10 mouse cellular contexts compared by ENCODE assay signal in genomic region chr4:35884946-35885460, GRCm38 (mm10).
DNase-seq lines count a peak whose midpoint lies in the region; ATAC-seq and TF ChIP-seq lines count a peak whose summit lies in the region.
"Had no signal": no experiment of that assay in that cellular context is flagged by ENCODE, and none has a peak within 500 bp of the region (broad histone marks: within the 10 kb centered on the region; RNA-seq: fewer than 3 reads in every experiment).

No protein-coding gene starts in this region.

- 0 out of 2 replicates have a peak, but pooled peaks cover 1% of the 10 kb centered on the region for H3K4me1 ChIP-seq in forebrain, embryonic 11.5 days (replicated peaks; ENCODE audit: control insufficient read depth, insufficient read depth, low read length)
- peaks cover 17% of the 10 kb centered on the region for H3K4me1 ChIP-seq in forebrain, embryonic 12.5 days
- no peaks in the 10 kb centered on the region for H3K4me1 ChIP-seq in lung, postnatal 0 days (ENCODE audit: insufficient read depth, low read depth, low read length)
- no peaks in the 10 kb centered on the region for H3K4me1 ChIP-seq in limb, embryonic 14.5 days (ENCODE audit: control insufficient read depth, insufficient read depth, low read length)
- no peaks in the 10 kb centered on the region for H3K4me1 ChIP-seq in heart, embryonic 11.5 days (ENCODE audit: control insufficient read depth, insufficient read depth, low read length)
- H3K4me1 ChIP-seq: embryonic facial prominence, embryonic 12.5 days had no signal

- no peaks in the 10 kb centered on the region for H3K27me3 ChIP-seq in forebrain, embryonic 11.5 days (ENCODE audit: control insufficient read depth, insufficient read depth, low read length)
- H3K27me3 ChIP-seq in forebrain, embryonic 12.5 days: no peaks in the 10 kb centered on the region
- no peaks in the 10 kb centered on the region for H3K27me3 ChIP-seq in lung, postnatal 0 days (replicated peaks; ENCODE audit: insufficient read depth, low read length)
- no peaks in the 10 kb centered on the region for H3K27me3 ChIP-seq in limb, embryonic 14.5 days (ENCODE audit: control insufficient read depth, insufficient read depth, low read length)
- no peaks in the 10 kb centered on the region for H3K27me3 ChIP-seq in heart, embryonic 11.5 days (ENCODE audit: control insufficient read depth, insufficient read depth, low read length)
- H3K27me3 ChIP-seq: embryonic facial prominence, embryonic 12.5 days had no signal

- no peak for TF ChIP-seq EP300 in lung, postnatal 0 days (IDR thresholded peaks at IDR 0.05)

- no peak overlapping the region for H3K9ac ChIP-seq in forebrain, embryonic 11.5 days (ENCODE audit: low read length)
- no peak overlapping the region for H3K9ac ChIP-seq in forebrain, embryonic 12.5 days
- H3K9ac ChIP-seq in lung, postnatal 0 days (replicated peaks; ENCODE audit: low read depth): no peak overlapping the region
- H3K9ac ChIP-seq in limb, embryonic 14.5 days (ENCODE audit: low read depth, low read length, severe bottlenecking): no peak overlapping the region
- H3K9ac ChIP-seq in heart, embryonic 11.5 days (ENCODE audit: low read depth, low read length): no peak overlapping the region
- H3K9ac ChIP-seq: embryonic facial prominence, embryonic 12.5 days had no signal

- no peak overlapping the region for H3K4me3 ChIP-seq in forebrain, embryonic 11.5 days (ENCODE audit: low read depth, low read length)
- no peak overlapping the region for H3K4me3 ChIP-seq in forebrain, embryonic 12.5 days (replicated peaks)
- no peak overlapping the region for H3K4me3 ChIP-seq in lung, postnatal 0 days (ENCODE audit: low read depth, low read length)
- H3K4me3 ChIP-seq in limb, embryonic 14.5 days (replicated peaks; ENCODE audit: low read length): no peak overlapping the region
- H3K4me3 ChIP-seq in heart, embryonic 11.5 days (ENCODE audit: low read depth, low read length): no peak overlapping the region
- H3K4me3 ChIP-seq: embryonic facial prominence, embryonic 12.5 days had no signal

- WGBS in forebrain, embryonic 11.5 days: 44% methylated on average over 3 of the region's 3 CpGs
- WGBS in forebrain, embryonic 12.5 days: 69% methylated on average over 3 of the region's 3 CpGs
- WGBS in lung, postnatal 0 days: 46% methylated on average over 3 of the region's 3 CpGs
- WGBS in limb, embryonic 14.5 days: 52% methylated on average over 3 of the region's 3 CpGs
- WGBS in heart, embryonic 11.5 days (ENCODE audit: insufficient replicate concordance): 40% methylated on average over 3 of the region's 3 CpGs

- TF ChIP-seq CTCF in lung, postnatal 0 days (IDR thresholded peaks at IDR 0.05): no peak

- H3K4me2 ChIP-seq in forebrain, embryonic 11.5 days (ENCODE audit: low read depth, low read length, severe bottlenecking): no peak overlapping the region
- no peak overlapping the region for H3K4me2 ChIP-seq in forebrain, embryonic 12.5 days
- no peak overlapping the region for H3K4me2 ChIP-seq in lung, postnatal 0 days (replicated peaks; ENCODE audit: low read depth, low read length)
- no peak overlapping the region for H3K4me2 ChIP-seq in limb, embryonic 14.5 days (replicated peaks; ENCODE audit: low read depth, low read length, severe bottlenecking)
- no peak overlapping the region for H3K4me2 ChIP-seq in heart, embryonic 11.5 days
- H3K4me2 ChIP-seq: embryonic facial prominence, embryonic 12.5 days had no signal

- DNase-seq in forebrain, embryonic 11.5 days (ENCODE audit: low spot score): peak; percentile 61
- peak; percentile 50 for DNase-seq in lung, postnatal 0 days (ENCODE audit: low spot score)
- DNase-seq in lung, postnatal 36 days: no peak
- peak; percentile 32 for DNase-seq in adipocyte (ENCODE audit: low spot score)
- peak; percentile 80 for DNase-seq in limb, embryonic 14.5 days (ENCODE audit: low spot score)
- no peak for DNase-seq in thymus, postnatal 25 days
- DNase-seq: heart, postnatal 36 days had no signal

- no peak for ATAC-seq in forebrain, embryonic 11.5 days (replicated peaks; ENCODE audit: low FRiP score)
- no peak for ATAC-seq in forebrain, embryonic 12.5 days (ENCODE audit: low FRiP score)
- no peak for ATAC-seq in lung, postnatal 0 days
- no peak for ATAC-seq in limb, embryonic 14.5 days (ENCODE audit: low FRiP score, low read depth)
- no peak for ATAC-seq in heart, embryonic 11.5 days (replicated peaks; ENCODE audit: insufficient number of reproducible peaks, low FRiP score, low TSS enrichment)

- H3K36me3 ChIP-seq in forebrain, embryonic 11.5 days (ENCODE audit: control insufficient read depth, insufficient read depth, low read length): no peaks in the 10 kb centered on the region
- no peaks in the 10 kb centered on the region for H3K36me3 ChIP-seq in forebrain, embryonic 12.5 days (replicated peaks)
- H3K36me3 ChIP-seq in lung, postnatal 0 days (ENCODE audit: insufficient read depth, low read length): no peaks in the 10 kb centered on the region
- no peaks in the 10 kb centered on the region for H3K36me3 ChIP-seq in limb, embryonic 14.5 days (ENCODE audit: control insufficient read depth, insufficient read depth, low read length)
- no peaks in the 10 kb centered on the region for H3K36me3 ChIP-seq in heart, embryonic 11.5 days (ENCODE audit: control insufficient read depth, insufficient read depth, low read length)
- H3K36me3 ChIP-seq: embryonic facial prominence, embryonic 12.5 days had no signal

- no peaks in the 10 kb centered on the region for H3K9me3 ChIP-seq in forebrain, embryonic 11.5 days (ENCODE audit: control insufficient read depth, low read length)
- H3K9me3 ChIP-seq in forebrain, embryonic 12.5 days: no peaks in the 10 kb centered on the region
- H3K9me3 ChIP-seq in lung, postnatal 0 days (ENCODE audit: low read length): no peaks in the 10 kb centered on the region
- no peaks in the 10 kb centered on the region for H3K9me3 ChIP-seq in limb, embryonic 14.5 days (ENCODE audit: control insufficient read depth, low read length)
- no peaks in the 10 kb centered on the region for H3K9me3 ChIP-seq in heart, embryonic 11.5 days (replicated peaks; ENCODE audit: control insufficient read depth, low read length)
- H3K9me3 ChIP-seq: embryonic facial prominence, embryonic 12.5 days had no signal

- TF ChIP-seq POLR2A in limb, embryonic 14.5 days (IDR thresholded peaks at IDR 0.05; ENCODE audit: borderline replicate concordance, extremely low read depth, insufficient read depth, insufficient read length): no peak

- H3K27ac ChIP-seq in forebrain, embryonic 11.5 days (ENCODE audit: low read depth, low read length): no peak overlapping the region
- no peak overlapping the region for H3K27ac ChIP-seq in forebrain, embryonic 12.5 days
- no peak overlapping the region for H3K27ac ChIP-seq in lung, postnatal 0 days (ENCODE audit: low read length)
- no peak overlapping the region for H3K27ac ChIP-seq in limb, embryonic 14.5 days (replicated peaks; ENCODE audit: low read depth, low read length)
- no peak overlapping the region for H3K27ac ChIP-seq in heart, embryonic 11.5 days (ENCODE audit: low read depth, low read length)
- H3K27ac ChIP-seq: embryonic facial prominence, embryonic 12.5 days had no signal

Comparison
In these comparisons a context has a peak if more than half of its experiments do, and no peak if none do; other contexts are left out.
1. DNase-seq: peak in forebrain, embryonic 11.5 days (single experiment), lung, postnatal 0 days (single experiment), adipocyte (single experiment) and limb, embryonic 14.5 days (single experiment); none in lung, postnatal 36 days (single experiment) and thymus, postnatal 25 days (single experiment).